Mouse (Mus musculus): ENCODE data around the gene BC030870.
A peak's percentile ranks its signal among the peaks of the same experiment; 100 is the strongest.

BC030870 gene

DNA sequence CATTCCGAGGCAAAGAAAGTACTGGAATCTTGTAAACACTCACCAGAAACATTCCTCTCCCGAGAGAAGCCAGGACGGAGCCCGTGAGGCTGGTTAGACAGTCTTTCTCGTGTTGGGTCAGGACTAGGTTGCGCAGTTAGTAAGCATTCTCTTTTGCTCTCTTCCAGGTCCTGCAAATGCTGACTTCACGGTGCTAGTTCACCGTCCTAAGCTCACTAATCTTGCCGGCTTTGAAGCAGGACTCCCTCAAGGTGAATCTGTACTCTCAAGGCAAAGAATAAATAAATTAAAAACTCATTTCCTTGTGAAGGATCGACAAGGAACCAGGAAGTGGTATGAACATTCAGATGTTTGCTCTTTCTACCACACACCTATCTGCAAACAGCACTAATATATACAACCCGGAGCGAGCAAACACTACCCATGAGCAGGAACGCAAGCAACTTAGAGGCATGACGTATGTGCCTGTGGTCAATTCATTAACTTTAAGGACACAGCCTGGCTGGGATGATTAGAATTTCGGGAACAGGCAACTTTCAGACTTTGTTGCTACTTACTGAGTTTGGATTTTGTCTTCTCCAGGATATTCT is at the start of gene BC030870:
Gene BC030870, minus strand, starts transcription at position 365 of the 590 bp plus-strand sequence.
- no peak for DNase-seq (ENCODE audit: low read depth)

DNA sequence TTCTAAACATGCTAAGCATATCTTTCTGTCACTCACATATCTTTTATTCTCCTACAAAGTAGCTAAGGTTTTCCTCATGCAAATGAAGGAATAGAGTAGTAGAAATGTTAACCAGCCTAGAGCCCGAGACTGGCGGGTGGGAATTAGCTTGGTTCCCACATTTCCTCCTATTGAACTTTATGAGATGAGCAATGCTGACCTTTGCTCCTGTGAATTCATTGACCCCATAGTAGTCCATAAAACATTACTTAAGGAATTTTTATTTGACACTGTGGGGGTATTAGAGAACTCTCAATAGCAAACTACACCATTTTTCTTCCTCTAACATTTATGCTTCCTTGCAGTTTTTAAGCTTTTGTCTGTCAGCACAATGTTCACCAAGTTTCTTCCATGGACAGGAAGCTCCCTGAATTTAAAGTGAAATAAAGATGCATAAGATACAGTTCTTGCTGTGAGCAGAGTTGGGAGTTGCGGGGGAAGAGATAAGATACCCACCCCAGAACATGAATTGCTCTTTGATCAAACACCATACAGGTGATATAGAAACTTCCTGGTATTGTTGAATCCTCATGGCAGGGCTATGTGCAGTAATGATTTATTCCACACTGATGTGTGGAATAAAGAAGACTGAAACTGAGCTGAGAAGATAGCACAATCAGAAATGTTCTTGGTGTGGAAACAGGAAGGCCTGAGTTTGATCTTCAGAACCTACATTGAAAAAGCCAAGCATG is 45.5 kb upstream of the BC030870 start:
- DNase-seq (ENCODE audit: low read depth): no peak

DNA sequence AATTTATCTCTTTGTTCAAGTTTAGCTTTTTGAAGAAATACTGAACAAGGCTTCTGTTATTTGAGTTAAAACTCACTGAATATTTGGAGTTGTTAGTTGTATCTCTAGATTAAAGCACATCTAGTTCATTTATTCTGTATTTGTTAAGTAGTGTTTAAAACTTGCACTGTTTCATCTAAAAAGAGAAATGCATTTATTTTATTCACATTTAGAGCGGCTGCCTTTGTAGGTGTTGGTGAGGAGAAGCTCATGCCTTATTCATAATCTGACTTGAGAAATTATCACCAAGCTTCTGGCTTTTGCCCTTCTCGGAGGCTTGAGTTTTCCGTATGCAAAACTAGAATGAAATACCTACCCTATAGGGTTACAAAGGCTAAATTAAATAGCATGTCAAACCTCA is 39.8 kb upstream of the BC030870 start:
- DNase-seq (ENCODE audit: low read depth): no peak

DNA sequence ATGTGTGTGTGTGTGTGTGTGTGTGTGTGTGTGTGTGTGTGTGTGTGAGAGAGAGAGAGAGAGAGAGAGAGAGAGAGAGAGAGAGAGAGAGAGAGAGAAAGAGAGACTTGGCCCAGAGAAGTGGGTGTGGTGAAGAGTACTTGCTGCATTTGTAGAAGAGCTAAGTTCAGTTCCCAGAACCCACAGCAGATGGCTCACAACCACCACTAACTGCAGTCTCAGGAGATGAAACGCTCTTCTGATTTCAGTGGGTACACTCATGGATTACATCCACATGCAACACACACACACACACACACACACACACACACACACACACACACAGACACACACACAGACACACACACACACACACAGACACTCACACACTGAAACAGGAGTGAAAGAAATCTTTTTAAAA is 31.3 kb upstream of the BC030870 start:
- DNase-seq (ENCODE audit: low read depth): peak; percentile 9

DNA sequence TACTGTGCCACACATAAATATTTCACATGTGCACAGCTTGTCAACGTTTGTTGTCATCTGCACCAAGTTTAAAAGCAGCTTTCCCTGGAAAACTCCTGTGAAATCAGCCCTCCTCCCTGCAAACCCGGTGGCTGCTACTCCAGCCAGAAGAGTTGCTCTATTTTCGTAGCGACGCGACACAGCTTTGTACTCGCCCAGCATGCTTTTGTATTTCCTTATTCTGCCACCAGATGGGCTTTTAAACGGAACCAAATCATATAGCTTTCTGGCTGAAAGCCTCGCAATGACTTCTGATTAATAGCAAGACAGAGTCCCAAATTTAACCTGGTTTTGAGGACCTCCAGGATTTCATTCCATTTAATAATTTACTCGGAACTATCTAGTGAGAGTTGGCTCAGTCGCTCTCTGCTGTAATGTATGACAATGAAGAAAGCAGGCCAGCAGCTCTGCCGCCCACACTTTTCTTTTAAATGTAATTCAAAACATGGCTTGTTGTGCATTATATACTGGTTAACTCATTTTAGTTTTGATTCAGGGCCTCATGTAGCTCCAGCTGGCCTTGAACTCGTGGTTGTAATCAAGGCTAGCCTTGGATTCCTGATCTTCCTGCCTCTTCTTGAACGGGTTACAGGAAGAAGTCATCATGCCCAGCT is 29.9 kb upstream of the BC030870 start:
- DNase-seq (ENCODE audit: low read depth): no peak

DNA sequence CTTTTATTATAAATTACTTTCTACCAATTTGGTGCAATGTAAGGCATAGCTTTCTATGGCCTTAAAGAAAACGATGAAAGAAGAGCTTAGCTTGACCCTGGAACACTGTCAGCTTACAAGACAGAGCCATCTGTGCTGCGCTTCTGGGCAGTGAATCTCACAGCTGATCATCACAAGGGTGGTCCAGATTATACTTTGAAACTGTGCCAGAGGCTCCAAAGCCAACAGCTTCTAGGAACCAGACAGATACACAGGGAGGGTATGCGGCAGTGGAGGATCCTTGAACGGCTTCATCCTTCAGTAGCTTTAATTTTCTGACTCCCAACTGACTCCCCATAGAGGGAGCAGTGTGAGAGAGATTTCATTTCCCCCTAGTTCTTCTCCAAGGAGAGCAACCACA is 28.5 kb upstream of the BC030870 start:
- DNase-seq (ENCODE audit: low read depth): no peak

DNA sequence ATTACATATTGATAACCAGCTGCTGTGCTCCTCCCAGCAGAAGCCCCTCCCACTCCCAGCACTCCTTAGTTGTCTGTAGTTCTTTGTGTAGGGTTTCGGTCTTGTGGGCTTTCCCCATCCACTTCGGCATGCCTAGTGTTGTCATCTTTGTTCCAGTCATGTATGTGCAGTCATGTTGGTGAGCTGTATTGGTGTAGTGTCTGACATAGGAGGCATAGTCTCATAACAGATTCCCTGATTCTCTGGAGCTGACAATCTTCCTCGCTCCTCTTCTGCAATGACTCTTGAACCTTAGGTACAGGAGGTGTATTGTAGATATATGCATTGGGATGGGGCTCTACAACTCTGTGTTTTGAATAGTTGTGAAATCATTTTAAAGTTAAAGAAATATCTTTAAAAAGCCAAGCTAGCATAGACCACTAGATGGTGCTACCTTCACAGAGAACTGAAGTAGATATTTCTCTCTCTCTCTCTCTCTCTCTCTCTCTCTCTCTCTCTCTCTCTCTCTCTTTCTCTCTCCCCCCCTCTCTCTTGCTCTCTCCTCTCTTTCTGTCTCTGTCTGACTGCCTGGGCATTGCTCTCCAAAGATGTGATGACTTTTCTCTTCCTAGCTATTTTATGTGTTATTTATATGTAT is 9.6 kb upstream of the BC030870 start:
- peak; percentile 42 for DNase-seq (ENCODE audit: low read depth)

DNA sequence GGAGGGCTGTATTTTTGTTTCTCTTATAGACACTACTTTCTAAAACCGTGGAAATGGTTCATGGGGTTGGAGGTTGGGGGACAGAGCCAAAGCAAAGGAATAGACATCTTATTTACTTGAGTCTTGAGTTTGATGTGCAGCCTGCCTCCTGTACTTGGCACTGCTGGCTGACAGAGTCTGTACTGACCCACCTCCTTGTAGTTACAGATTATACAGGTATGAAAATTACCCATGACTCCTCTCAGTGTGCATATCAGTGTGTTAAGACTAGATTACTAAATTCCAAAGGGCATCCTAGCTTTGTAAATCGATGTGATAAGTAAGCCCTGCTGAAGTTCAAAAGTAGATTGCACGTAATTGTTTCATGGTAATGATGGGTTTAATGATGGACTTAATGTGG is 2.9 kb downstream of the BC030870 start:
- no peak for DNase-seq (ENCODE audit: low read depth)

DNA sequence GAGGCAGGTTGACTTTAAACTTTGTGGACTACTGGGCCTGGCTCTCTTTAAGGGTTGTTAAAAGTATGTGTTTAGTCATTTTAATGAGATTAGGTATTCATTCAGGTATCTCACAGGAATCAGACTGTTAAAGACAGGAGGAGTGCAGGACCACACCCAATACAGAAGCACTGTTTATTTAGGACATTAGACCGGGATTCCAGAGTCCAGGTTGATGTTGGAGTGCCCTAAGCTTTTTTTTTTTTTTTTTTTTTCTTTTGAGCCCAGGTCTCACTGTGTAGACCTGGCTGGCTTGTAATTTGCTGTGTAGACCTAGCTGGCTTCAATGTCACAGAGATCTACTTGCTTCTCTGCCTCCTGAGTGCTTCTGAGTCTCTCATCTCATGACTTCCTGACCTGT is 3.3 kb downstream of the BC030870 start:
- no peak for DNase-seq (ENCODE audit: low read depth)

DNA sequence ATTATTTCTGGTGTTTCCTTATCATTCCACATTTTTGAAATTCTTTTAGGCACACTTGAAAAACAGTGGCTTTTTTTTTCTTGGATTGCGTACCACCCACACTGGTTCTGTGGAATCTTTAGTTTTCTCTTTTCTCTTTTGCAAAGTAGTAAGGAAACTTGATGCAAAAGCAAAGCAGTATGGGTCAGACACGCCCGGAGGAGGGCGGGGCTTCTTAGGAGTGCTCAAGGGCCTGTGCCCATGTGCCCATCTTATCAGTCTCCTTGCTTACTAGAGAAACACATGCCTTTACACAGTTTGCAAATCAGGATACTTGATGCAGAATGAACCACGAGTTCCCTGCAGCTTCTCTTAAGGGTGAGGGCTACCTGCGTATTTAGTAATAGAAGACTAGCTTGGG is 17.3 kb downstream of the BC030870 start:
- no peak for DNase-seq (ENCODE audit: low read depth)

DNA sequence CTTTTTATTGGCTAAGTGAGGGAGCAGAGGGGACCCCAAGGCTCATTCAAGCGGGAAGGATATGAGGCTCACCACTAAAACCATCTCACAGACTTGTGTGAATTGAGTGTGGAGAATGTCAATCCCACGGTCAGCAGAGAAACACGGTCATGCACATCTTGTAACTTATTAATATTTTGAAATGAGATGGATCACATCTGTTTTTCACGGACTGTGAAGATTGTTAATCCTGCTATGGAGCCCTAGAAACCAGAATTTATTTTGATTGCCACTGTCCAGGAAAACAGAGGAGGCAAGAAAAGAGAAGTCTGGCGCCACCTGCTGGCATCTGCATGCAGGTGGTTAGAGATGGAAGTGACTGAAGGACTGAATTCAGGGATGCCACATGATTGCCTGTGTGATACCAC is 19.1 kb downstream of the BC030870 start:
- peak; percentile 91 for DNase-seq (ENCODE audit: low read depth)

DNA sequence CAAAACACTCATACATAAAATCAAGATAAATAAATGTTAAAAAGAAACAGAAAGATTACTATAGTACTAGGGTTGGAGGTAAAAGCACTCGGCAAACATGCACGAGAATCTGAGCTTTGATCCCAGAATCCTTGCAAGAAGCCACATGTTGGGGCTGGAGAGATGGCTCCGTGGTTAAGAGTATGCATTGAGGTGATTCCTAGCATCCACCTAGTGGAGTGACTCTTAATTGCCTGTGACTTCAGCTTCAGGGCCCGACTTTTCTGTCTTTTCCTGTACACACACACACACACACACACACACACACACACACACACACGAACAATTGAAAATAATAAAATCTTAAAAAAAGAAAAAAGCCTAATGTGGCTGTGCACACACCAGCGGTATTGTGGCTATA is 20.4 kb downstream of the BC030870 start:
- no peak for DNase-seq (ENCODE audit: low read depth)

DNA sequence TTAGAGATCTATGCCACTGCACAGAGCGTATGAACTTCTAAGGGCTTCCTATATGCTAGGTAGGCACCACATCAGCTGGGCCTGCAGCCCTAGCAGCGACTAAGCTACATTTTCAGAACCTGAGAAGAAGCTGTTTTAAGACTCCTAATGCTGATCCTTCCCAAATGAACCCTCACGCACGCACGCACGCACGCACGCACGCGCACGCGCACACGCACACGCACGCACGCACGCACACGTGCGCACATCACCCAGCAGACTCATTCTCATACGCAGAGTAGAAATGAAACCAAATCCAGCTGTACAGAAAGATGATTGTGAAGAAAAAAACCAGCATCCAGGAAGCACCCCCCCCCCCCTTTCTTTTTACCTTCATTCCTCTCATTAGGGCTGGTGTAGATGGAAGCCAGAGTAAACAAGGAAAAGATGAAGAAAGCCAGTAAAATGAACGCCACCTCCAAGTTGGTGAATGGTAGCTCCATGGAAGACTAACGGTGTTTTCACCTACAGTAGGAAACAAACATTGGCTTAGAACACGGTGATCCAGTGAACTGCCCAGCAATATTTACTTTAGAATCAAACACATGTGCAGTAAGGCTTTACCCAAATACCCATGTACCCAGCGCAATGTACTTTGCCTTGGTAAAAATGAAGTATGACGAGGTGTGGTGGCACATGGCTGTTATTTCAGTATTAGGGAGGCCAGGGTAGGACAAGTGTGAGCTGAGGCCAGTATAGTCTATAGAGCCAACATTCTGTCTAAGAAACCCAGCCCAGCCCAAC is 21.2 kb downstream of the BC030870 start:
- DNase-seq (ENCODE audit: low read depth): no peak

DNA sequence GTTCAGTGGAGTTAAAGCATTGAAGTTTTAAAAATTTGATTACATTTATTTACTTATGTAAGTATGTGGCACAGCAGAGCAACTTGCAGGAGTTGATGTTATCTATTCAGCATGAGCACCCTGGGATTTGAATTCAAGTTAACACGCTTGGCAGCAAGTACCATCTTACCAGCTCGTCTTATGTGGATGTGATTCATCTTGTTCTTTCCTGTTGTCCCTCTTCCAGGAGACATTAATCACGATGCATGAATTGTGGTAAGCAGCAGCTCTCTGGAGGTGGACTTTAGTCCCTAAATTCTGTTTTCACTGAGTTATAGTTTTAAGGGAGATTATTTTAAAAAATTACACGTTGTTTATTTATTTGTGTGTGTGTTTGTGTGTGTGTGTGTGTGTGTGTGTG is 25.3 kb downstream of the BC030870 start:
- no peak for DNase-seq (ENCODE audit: low read depth)

DNA sequence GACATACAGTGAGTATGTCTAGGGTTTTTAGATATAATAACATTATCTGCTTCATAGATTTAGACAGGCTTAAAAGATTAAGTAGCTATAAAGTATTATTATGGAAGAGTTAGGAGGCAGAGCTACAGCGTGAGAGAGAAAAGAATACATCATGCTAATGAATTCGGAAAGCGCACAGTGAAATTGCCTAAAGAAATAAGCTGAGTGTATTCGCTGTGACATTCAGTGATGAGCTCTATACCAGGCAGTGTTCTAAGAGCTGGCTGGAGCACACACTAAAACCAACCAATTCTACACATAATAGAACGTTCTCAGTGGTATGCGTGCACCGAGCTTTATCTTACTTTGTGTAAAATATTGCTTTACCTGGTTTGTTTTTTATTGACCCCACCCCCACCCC is 25.7 kb downstream of the BC030870 start:
- DNase-seq (ENCODE audit: low read depth): no peak

DNA sequence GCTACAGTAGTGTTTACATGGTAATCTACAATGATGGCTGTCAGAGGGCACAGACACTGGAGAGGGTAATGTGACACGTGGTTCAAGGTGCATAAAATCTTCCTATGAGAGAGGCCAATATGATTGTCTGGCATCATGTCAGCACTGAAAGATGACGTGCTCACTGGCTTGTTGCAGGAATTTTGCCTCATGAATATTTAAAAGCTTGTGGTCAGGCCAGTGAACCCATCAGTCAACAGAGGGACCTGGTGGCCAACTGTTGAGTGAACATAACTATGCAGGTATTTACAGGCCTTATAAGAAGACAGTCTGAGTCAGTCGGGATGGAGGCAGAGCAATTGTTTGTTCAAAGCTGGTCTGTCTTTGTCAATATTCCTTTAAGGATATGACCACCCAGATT is 29.6 kb downstream of the BC030870 start:
- DNase-seq (ENCODE audit: low read depth): no peak

DNA sequence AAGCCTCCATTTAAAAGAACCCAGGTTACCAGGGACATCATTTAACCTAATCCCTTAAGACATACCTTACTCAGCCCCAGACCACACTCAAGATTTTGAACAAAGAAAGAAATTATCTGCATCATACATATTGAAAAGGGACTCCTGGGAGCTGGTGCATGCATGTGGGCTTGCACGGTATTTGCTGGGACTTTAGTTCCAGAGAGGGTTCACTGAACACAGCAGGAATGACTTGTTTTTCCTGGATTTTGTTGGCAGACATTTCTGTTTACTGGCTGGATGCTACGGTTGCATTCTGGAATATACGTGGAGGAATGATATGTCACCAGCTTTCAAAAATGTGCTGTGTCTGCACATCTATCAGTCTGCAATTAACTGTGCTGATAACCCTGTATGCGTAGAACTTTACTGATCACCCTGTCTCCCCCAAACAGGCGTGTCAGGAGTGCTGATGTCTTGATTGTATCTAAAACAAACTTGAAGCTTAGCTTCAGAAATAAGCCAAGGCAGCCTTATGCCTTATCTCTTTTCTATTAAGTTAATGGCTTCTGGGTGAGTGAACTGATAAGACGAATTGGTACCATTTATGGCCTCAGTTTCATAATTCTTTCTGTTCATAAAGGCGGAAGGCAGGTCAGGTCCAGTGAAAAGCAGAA is 31.5 kb downstream of the BC030870 start:
- DNase-seq (ENCODE audit: low read depth): no peak

DNA sequence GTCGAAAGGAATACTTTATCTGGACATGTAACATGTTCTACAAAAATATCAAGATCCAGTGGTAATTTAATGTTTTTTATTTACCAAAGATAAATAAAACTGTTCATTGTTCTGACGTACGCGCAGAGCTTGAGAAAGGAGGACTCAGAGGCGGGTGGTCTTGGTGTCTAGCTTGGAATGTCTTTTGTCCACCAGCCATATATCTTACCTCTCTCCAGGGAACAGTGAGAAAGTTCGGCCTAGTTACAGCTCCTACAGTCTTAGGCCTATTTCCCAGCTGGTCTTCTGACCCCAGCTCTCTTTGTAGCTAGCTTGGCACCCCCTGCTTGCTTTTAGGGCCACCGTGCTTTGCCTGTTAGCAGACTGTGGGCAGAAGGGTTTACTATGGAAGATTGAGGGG is 39.6 kb downstream of the BC030870 start:
- no peak for DNase-seq (ENCODE audit: low read depth)

DNA sequence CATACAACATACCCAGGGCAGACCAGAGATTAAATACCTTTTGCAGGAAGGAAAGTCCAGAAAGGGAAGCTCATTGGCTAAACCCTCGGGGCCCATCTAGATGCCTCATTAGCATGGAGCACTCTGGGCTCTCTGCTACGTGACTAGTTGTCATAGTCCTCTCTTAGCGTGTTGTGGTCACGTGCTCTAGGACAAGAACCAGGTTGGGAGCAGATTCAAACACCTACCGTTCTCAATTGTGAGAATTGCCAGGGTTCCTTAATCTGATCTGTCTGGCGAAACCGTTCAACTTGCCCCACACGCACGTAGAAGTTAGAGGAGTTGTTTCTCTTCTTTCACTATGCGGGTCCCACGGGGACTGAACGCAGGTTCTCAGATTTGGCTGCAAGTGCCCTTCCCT is 41.2 kb downstream of the BC030870 start:
- DNase-seq (ENCODE audit: low read depth): no peak

DNA sequence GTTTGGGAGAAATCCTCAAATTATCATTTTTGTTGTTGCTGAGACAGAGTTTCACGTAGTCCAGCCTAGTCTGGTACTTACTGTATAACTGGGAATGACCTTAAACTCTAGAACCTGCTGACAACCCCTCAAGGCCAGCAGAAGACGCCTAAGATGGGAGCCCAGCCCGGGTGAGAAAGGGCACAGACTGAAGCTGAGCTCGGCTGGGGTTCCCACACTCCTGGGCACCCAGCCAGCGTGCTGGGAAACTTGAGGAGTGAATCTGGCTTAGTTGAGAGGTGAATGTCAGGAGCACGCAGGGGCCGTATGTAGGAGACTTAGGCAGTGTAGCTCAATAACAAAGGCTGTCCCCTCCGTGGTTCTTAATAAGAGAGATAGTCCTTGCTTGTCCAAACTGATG is 41.7 kb downstream of the BC030870 start:
- peak; percentile 13 for DNase-seq (ENCODE audit: low read depth)

DNA sequence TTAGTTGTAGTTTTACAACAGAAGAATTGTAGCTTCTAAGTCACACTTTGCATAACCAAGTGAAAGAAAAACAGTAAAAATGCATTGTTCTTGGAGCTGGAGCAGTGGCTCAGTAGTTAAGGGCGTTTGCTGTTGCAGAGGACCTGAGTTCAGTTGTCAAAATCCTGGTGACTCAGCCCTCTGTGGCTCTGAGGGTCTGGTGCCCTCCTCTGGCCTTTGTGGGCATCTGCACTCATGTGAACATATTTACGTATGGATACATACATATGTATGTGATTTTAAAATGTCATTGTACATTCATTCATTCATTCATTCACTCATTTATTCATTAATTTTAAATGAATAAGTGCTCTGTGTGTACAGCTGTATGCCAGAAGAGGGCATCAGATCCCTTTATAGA is 43.7 kb downstream of the BC030870 start:
- peak; percentile 8 for DNase-seq (ENCODE audit: low read depth)

DNA sequence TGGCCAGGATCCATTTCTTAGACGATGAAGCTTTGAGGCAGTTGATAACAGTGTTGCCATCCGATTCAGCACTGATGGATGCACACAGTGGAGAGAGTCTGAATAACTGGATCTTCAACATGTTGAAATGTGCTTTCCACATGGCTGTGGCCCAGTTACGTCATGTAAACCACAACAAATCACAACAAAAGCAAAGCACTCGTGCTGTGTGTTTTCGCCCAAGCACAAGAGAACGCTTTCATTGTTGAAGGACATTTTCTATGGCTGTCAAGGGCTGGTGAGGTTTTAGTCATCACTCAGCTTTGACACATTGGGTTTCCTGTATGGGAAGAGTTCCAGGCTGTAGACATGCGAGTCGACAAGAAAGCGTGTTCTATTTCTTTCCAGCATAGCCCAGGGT is 48.6 kb downstream of the BC030870 start:
- peak; percentile 7 for DNase-seq (ENCODE audit: low read depth)

Data from NIH3T3 (cell line).